Mouse (Mus musculus): ENCODE results near the gene Tmcc1.

GRCm38 (mm10) chr6:116128710-116129109, 64.6 kb downstream of the Tmcc1 start:
- TF ChIP-seq CTCF (IDR thresholded peaks at IDR 0.05; ENCODE audit: low read depth, low read length): no peak
- no peak for TF ChIP-seq POLR2A (IDR thresholded peaks at IDR 0.05; ENCODE audit: insufficient read depth, low read length)
